Mouse (Mus musculus) bone marrow macrophage, adult 2 months (primary cell): ENCODE measurements around the gene Rps27. TPM values are rescaled to one million over a fixed set of nuclear protein-coding genes. Genes with fewer than 3 reads are reported as not detected.

Experiments
- H3K27ac ChIP-seq: 2 replicates; pipeline ENCODE4 v1.5.1; 2012; ENCODE audit warnings: low read depth, low read length; ENCODE audit not compliant: insufficient read depth
- H3K4me1 ChIP-seq: 2 replicates; pipeline ENCODE4 v1.6.1; 2012; ENCODE audit warnings: low read length; ENCODE audit not compliant: control insufficient read depth, insufficient read depth
- H3K4me3 ChIP-seq: 2 replicates; pipeline ENCODE4 v1.5.1; 2012; ENCODE audit warnings: mild to moderate bottlenecking, low read length, moderate library complexity; ENCODE audit not compliant: insufficient read depth
- CTCF ChIP-seq: IDR thresholded peaks from 2 replicates; pipeline ENCODE4 v1.5.1; 2012; ENCODE audit warnings: low read depth, mild to moderate bottlenecking, low read length, moderate library complexity
- POLR2A ChIP-seq: IDR thresholded peaks from 2 replicates; pipeline ENCODE4 v1.6.1; 2012; ENCODE audit warnings: mild to moderate bottlenecking, low read depth, low read length, borderline replicate concordance
- polyA plus RNA-seq: library from polyadenylated mRNA; stranded (reverse); fragments of >200 nt; gene quantifications from 2 replicates; pipeline ENCODE4 v1.2.4, GENCODE M21; 2012; ENCODE audit not compliant: missing spikeins, insufficient read depth, insufficient read length

The Rps27 gene
- polyA plus RNA-seq, 1 experiment = 946 TPM

DNA sequence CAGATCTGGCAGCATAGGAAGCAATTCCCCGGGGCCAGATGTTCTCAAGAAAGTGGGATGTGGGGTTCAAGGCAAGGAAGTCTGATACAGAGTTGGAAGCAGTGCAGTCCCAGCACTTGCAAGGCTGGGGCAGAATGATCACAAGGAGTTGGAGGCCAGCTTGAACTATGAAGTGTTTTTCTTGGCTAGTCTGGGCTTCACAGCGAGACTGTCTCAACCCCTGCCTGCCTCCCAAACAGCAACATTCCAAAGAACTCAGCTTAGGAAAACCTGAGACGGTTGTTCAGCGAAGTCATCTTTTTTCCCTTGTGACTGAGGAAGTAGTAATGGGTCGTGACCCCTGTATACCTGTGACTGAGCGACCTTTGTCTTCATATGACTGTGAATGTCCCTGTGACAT is 37.3 kb upstream of the Rps27 start:
- Histone ChIP-seq H3K27ac (no peak overlapping the region), H3K4me1 (peaks cover 10% of the 10 kb centered on the region), H3K4me3 (no peak overlapping the region)
- TF ChIP-seq POLR2A (no peak), CTCF (no peak)

DNA sequence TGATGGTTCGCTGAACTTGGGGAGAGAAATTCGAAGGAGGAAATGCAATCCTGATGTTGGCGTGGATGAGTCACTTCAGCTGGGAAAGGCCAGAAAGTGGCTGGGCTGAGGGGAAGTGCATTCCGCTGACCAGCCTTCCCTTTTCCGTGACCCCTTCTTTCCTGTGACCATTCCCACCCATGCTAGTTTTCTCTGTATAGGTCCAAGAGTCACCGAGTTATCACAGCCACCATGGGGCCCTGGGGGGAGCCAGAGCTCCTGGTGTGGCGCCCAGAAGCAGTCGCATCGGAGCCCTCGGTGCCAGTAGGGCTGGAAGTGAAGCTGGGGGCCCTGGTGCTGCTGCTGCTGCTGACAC is 35.3 kb upstream of the Rps27 start:
- peak overlapping the region; percentile 91 for H3K27ac ChIP-seq

DNA sequence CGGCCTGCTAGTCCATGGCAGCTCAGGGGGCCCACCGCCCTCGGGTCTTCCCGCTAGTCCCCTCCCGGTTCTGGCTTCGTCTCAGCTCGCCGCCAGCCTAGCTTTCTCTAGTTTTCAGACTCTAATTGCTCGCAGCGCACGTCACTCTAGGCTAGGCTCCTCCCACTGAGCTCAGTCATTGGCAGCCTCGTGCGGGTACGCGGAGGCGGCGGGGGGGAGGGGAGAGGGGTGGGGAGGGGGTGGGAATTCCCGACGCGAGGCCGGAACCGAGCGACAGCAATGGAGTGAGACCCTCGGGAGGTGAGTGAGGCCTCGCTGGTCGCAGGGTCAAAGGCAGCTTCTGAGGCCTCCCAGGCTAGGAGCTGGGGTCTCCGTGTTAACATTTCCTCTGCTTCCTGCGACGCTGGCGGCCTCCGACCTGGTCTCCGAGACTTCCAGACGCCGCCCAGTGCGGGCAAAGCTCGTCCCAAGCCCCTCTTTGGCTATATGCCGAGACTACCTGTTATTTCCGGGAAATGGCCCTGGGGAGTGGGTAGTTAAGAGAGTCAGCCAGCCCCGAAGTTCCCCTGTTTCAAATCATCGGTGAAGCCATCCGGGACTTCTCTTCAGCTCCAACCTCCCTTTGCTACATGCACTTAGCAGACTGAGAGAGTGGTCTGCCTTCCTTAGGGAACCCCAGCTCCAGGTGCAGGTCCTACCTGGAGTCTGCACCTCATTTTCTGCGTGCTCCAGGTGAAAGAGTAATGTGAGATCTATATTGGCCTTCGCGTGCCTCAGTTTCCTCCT is 34.7 kb upstream of the Rps27 start, which contains the start of gene Slc39a1:
Slc39a1 (plus strand) TSS at position 213 of the 786 bp plus-strand sequence.
- H3K4me1 ChIP-seq = peaks cover 14% of the 10 kb centered on the region
- TF ChIP-seq CTCF (no peak), POLR2A (no peak)
- H3K4me3 ChIP-seq = peak within 1 kb of the TSS; percentile 88

More for the DNA sequence above, 35.3 kb upstream of the Rps27 start:
- Histone ChIP-seq H3K4me1 (peaks cover 14% of the 10 kb centered on the region), H3K4me3 (peak overlapping the region; percentile 88)
- TF ChIP-seq CTCF = no peak
- no peak for TF ChIP-seq POLR2A

DNA sequence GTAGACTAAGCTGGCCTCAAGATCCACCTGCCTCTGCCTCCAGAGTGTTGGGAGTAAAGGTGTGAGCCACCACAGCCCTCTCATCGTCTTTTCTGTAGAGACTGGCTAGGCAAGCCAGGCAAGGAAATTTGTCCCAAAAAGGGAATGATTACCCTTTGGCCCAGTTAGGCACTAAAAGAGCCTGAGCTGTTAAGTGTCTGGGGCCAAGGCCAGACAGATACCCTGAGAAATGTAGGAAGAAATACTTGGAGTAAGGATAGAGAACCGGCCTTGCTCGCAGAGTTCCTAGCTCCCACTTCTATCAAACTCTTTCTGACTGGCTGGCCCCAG is 34.1 kb upstream of the Rps27 start:
- H3K4me1 ChIP-seq = peaks cover 14% of the 10 kb centered on the region
- peak overlapping the region; percentile 51 for H3K27ac ChIP-seq
- TF ChIP-seq POLR2A (no peak), CTCF (no peak)
- H3K4me3 ChIP-seq = peak overlapping the region; percentile 57

More for the DNA sequence above, 34.7 kb upstream of the Rps27 start, which contains the start of gene Slc39a1:
- H3K27ac ChIP-seq = peak within 1 kb of the TSS; percentile 91

DNA sequence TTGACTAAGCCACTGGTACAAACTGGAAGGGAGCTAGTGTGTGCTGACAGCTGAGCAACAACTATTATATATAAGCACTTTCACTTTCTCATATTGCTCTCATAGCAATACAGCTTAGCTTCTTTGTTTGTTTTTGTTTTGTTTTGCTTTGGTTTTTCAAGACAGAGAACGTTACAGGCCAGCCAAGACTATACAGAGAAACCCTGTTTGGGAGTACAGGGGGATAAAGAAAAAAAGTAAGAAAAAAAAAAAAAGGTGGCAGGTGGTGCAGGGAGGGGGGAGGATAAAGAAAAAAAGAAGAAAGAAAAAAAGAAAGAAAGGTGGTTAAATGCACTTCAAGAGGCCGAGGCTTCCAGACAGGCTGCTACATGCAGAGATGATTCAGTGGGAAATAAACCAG is 32.0 kb upstream of the Rps27 start:
- peaks cover 18% of the 10 kb centered on the region for H3K4me1 ChIP-seq
- H3K4me3 ChIP-seq = no peak overlapping the region
- TF ChIP-seq CTCF (no peak), POLR2A (no peak)
- H3K27ac ChIP-seq = no peak overlapping the region

DNA sequence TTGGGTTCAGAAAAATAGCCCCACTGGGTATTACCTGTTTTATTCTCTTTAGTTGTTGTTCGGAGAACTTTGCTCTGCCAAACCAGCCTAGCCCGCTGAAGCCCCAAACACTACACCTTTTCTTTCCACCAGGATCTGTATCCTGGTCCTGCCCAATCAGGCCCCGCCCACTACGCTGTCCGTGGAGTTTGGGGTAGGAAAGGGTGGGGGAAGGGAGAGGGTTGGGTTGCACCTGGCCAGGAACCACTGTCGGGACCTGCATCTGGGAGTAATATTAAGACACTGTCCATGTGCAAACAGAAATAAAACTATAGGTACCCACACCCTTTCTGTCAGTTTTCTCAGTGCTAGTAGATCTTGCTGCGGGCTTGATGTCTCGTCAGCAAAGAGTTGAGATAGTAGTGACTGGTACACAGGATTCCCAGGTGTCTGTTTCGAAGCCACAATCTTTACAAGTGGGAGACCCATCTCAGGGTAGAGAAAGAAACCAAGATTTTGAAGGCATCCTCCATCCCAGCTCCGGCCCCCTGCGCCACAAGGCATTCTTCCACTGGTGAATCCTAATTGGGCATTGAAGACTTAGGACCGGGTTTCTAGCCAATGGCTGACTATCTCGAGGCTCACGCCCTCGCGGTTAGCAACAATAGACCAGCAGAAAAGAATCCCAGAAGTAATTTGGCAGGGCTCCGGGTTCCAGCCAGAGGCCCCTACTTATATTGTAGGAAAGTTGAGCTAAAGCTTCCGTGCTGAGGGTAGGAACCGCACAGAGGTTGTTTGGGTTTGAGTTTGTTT is 29.7 kb upstream of the Rps27 start, which contains the start of gene Creb3l4:
Creb3l4 (minus strand) TSS at position 529 of the 792 bp plus-strand sequence.
- peaks cover 14% of the 10 kb centered on the region for H3K4me1 ChIP-seq
- no peak for TF ChIP-seq POLR2A
- TF ChIP-seq CTCF = no peak
- no peak within 1 kb of the TSS for H3K4me3 ChIP-seq
- H3K27ac ChIP-seq = no peak within 1 kb of the TSS

DNA sequence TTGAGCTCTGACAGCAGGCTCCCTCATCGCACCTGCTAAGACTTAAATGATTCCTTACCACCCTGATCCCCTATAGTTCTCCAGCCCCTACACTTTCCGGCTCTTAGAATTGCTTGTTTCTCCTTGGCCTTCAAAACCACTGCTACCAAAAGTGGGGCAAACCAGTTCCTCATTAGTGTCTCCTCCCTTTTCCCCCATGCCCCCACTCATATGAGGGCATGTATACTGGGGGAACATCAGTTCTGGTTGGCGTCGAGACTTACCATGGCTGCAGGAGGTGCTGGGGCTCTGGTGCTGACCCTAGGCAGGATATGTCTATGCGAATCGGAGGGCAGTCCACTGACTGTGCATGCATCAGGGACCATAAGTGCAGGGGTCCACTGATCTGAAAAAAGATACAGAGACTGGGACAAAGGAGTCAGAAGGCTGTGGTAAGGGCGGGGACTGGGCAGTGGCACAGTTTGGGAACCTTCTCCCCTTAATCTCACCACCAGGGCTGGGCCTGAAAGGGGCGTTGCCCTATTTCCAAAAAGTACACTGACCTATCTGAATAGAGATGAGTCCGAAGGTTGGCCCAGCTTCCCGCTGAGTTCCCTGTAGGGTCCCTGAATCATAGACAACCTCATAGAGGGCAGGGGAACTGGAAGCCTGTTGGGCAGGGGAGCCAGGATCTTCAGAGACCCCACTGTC is 28.4 kb upstream of the Rps27 start:
- H3K4me1 ChIP-seq = peaks cover 12% of the 10 kb centered on the region
- H3K4me3 ChIP-seq = no peak overlapping the region
- H3K27ac ChIP-seq = no peak overlapping the region
- no peak for TF ChIP-seq CTCF
- no peak for TF ChIP-seq POLR2A

DNA sequence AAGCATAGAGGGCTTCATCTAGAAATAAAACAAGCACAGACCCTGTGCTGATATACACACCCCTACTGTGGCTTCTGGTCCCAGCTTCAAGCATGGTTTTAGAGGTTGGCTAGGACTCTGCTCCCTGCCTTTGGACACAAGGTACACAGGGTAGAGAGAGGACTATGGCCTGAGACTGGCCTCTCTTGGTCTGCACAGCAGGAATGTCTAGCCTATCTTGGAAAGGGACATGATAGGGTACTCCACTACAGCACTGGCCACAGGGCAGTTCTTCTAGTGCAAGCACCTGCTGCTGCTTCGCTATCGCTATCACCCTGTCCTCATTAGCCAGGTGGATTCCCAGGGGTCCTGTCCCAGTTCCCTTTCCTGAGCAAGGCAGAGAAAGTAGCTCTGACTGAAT is 27.8 kb upstream of the Rps27 start:
- Histone ChIP-seq H3K4me1 (peaks cover 12% of the 10 kb centered on the region), H3K4me3 (no peak overlapping the region), H3K27ac (no peak overlapping the region)
- TF ChIP-seq CTCF = no peak
- TF ChIP-seq POLR2A = no peak

DNA sequence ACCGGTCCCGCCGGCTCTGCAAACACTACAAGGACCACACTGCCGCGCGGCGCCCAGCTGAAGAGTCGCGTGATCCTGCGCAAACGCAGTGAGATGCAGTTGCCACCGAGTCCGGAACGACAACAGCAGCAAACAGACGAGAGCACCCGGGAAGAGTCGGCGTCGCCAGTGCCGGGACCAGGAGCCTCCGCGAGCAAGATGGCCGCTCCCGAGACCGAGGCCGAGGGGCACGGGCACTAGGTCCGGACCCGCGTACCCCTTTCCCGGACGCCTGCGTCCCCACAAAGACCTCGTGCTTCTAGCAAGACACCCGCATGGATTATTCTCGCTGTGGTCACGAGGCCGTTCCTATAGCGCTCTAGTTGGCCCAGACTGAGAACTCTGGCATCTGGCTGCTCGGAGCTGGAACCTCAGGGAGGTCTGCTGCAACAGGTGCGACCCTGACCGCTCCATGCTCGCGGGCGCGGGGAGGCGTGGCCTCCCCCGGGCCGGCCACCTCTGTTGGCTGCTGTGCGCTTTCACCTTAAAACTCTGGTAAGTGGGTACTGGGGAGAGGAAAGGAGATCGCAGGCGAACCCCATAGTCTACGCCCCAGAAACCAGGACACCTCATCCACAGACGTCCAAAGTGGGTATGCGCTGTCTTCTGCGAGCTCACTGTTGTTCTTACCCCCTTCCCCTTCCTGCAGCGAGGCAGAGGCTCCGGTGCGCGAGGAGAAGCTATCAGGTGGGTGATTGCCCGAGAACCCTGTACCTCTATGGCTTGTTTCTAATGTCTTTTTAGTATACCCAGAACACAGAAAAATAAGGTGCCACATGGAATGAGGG is 18.3 kb upstream of the Rps27 start, which contains the start of gene Jtb:
Jtb (plus strand) TSS at position 91 of the 827 bp plus-strand sequence.
- TF ChIP-seq CTCF (peak; percentile 22; the same call in 1 of the 2 replicates), POLR2A (peak; percentile 68; the same call in 1 of the 2 replicates)

More for the DNA sequence above, 18.3 kb upstream of the Rps27 start, which contains the start of gene Jtb:
- Histone ChIP-seq H3K4me1 (peaks cover 2% of the 10 kb centered on the region; the same call in 1 of the 2 replicates), H3K27ac (peak within 1 kb of the TSS; percentile 78), H3K4me3 (peak within 1 kb of the TSS; percentile 95)
